Mouse (Mus musculus): ENCODE measurements around the gene Ccz1.

The Ccz1 gene

DNA sequence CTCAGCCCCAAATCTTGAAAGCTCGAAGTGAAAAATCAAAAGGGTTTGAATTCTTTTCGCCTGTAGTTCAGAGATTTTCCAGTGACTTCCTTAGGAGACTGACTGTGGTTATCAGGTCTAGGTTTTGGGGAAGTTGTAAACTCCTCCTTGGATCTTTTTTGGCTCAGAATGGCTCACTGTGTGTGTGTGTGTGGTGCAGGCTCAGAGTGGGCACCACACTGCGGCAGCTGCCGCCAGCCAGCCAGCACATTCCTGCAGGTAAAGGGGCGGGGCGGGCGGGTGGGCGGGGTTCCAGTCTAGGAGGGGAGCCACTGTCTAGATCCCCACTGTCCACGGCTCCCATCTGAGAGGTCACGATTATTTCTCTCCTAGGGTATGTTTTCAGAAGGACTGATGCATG, 73.1 kb downstream of the Ccz1 start:
- no peak for DNase-seq (ENCODE audit: low spot score)

All from lung, postnatal 25 days (tissue).